Mouse (Mus musculus) layer of hippocampus, adult 2 months (tissue): ENCODE measurements around the gene Kbtbd12. TPM values are rescaled to one million over a fixed set of nuclear protein-coding genes. Genes with fewer than 3 reads are reported as not detected.

ENCODE experiments used
- DNase-seq, 2 experiments: peaks; one replicate each; pipeline ENCODE4 v3.0.0; 2022; ENCODE audit warnings: low spot score in 2 of 2
- H3K27ac ChIP-seq: fragments of 200-600 bp; 2 replicates; pipeline ENCODE4 v1.8.1; 2022
- H3K4me3 ChIP-seq: fragments of 200-600 bp; 2 replicates; pipeline ENCODE4 v1.8.1; 2022; ENCODE audit warnings: mild to moderate bottlenecking
- CTCF ChIP-seq: fragments of 200-600 bp; conservative IDR thresholded peaks from 2 replicates; pipeline ENCODE4 v1.8.1; 2022; ENCODE audit warnings: antibody characterized with exemption, mild to moderate bottlenecking, moderate library complexity
- total RNA-seq, 2 experiments: library from RNA; stranded (reverse); gene quantifications; 2 replicates each; pipeline ENCODE4 v1.2.3; 2021

Kbtbd12 gene
- total RNA-seq, 2 experiments from 2014 or later = 0.97 to 1.1 TPM

GRCm38 (mm10) chr6:88499481-88500404 is 138.0 kb downstream of the Kbtbd12 start:
- peak; percentile 57 to 80 for DNase-seq
- TF ChIP-seq CTCF = peak; percentile 90
- H3K4me3 ChIP-seq = peak overlapping the region; percentile 70
- peak overlapping the region; percentile 90 for H3K27ac ChIP-seq

Other genes starting within 250 kb of the Kbtbd12 start
- gene Eefsec, start 191.4 kb downstream of the Kbtbd12 start, total RNA-seq = 10 to 100 TPM; 27.5 to 29.4 TPM
- 10 to 100 TPM; 40.3 to 41.1 TPM for gene Ruvbl1, start 172.5 kb downstream of the Kbtbd12 start, total RNA-seq
- 10 to 100 TPM; 80.9 to 94.0 TPM for gene Sec61a1, start 119.0 kb downstream of the Kbtbd12 start, total RNA-seq
- 100 to 1,000 TPM; 178 to 182 TPM for gene Mgll, start 86.5 kb upstream of the Kbtbd12 start, total RNA-seq
- 10 to 100 TPM; 33.4 to 37.1 TPM for gene Abtb1, start 204.0 kb upstream of the Kbtbd12 start, total RNA-seq
- gene Podxl2, start 237.1 kb upstream of the Kbtbd12 start, total RNA-seq = 100 to 1,000 TPM; 160 to 165 TPM